Mouse (Mus musculus): Measurements from ENCODE around the gene Zfp987.
"Not testable (repeated sequence)": the region's sequence is repeated elsewhere in the genome, so short reads cannot be mapped to it uniquely, and the experiment has no call there.

Zfp987 gene

GRCm38 (mm10) chr4:146096998-146097397, at the start of gene Zfp987:
TSS of gene Zfp987 (plus strand) at chr4:146097298.
- not testable (repeated sequence) for DNase-seq (ENCODE audit: low spot score in 2 of 2)

DNA sequence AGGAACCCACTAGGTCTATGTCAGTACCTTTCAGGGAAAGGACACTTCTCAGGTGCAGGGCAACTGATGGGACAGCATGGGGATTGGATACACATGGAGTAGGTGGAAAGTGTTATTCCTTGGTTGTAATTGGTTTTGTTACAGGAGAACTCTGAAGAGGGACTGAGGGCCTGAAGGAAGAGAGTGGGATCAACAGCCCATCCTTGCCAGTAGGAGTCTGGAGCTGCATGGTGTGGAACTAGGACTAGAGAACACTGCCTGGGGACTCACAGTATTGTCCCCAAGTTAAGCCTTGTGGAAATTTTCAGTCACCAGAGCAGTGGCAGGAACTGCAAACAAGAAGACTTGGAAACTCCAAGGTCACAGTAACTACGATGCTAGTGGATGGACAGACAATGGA, 44.6 kb upstream of the Zfp987 start:
- DNase-seq (ENCODE audit: low spot score in 2 of 2): not testable (repeated sequence)

- DNase-seq (ENCODE audit: low spot score in 2 of 2): not testable (repeated sequence)
Measured at GRCm38 (mm10) chr4:146053445-146053844, 43.7 kb upstream of the Zfp987 start.

GRCm38 (mm10) chr4:146055335-146055734, 41.8 kb upstream of the Zfp987 start:
- no peak for DNase-seq (ENCODE audit: low spot score in 2 of 2)

- not testable (repeated sequence) for DNase-seq (ENCODE audit: low spot score in 2 of 2)
Measured at GRCm38 (mm10) chr4:146058646-146059045, 38.5 kb upstream of the Zfp987 start.

DNA sequence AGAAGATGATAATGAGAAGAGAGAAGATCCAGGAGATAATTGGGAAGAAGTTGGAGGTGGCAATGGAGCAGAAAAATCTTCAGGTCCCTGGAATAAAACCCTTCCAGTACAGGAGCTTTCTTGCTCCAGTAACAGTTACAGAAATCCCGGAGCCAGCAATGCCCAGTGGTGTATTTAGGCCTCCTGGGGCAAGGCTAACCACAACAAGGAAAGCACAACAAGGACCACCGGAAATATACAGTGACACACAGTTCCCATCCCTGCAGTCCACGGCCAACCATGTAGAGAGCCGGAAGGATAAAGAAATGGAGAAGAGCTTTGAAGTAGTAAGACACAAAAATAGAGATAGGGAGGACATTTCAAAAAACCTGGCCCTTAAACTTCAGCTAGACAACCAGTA, 38.0 kb upstream of the Zfp987 start:
- DNase-seq (ENCODE audit: low spot score in 2 of 2): not testable (repeated sequence)

DNA sequence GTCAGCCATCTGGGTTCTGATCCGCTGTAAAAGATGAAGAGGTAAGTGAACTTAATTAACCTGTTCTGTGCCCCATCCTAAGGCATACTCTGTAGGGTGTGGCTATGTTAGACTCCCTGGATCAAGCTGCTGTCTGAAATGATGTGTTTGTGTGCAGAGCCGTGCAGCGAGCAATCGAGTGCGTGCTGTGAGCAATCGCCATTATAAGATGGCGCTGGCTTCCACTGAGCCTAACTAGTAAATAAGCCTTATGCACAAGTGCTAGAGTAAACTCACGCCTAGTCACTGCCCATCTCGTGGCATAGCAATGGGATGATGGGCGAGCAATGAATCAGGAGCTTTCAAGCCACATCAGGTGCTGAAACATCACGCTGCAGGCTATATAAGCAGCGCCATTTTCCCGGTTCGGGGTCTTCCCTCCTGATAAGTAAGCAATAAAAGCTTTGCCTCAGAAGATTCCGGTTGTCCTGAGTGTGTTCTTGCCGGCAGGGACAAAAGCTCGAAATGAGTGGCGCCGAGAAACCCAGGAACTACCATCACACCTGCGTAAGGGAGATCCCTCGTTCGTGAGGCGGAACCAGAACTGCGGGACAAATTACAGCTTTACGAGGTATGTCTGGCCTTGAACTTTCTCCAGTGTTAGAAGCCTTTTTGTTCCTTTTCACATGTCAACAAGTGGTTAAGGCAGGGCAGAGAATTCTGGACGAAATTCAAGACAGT, 37.0 kb upstream of the Zfp987 start:
- DNase-seq (ENCODE audit: low spot score in 2 of 2): not testable (repeated sequence)

- DNase-seq (ENCODE audit: low spot score in 2 of 2): not testable (repeated sequence)
Measured at GRCm38 (mm10) chr4:146061082-146061481, 36.0 kb upstream of the Zfp987 start.

- not testable (repeated sequence) for DNase-seq (ENCODE audit: low spot score in 2 of 2)
Measured at GRCm38 (mm10) chr4:146062021-146062420, 35.1 kb upstream of the Zfp987 start.

DNA sequence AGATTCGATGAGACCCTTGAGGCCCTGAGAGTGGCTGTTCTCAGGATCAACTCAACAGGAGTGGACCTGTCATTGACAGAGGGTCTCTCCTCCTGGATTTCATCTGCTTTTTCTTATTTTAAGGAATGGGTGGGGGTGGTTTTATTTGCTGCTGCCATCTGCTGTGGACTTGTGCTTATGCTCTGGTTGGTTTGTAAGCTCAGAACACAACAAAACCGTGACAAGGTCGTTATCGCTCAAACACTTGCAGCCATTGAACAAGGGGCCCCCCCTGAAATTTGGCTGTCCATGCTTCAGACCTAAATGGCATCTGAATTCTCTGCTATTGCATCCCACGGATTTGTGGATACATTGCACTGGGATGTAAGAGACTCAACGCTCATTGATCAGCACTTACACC, 34.1 kb upstream of the Zfp987 start:
- not testable (repeated sequence) for DNase-seq (ENCODE audit: low spot score in 2 of 2)

DNA sequence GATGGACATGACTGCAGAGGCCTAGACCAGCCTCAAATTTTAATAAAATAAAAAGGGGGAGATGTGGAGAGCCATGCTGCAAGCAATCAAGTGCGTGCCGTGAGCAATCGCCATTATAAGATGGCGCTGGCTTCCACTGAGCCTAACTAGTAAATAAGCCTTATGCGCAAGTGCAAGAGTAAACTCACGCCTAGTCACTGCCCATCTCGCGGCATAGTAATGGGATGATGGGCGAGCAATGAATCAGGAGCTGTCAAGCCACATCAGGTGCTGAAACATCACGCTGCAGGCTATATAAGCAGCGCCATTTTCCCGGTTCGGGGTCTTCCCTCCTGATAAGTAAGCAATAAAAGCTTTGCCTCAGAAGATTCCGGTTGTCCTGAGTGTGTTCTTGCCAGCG, 33.5 kb upstream of the Zfp987 start:
- DNase-seq (ENCODE audit: low spot score in 2 of 2): not testable (repeated sequence)

DNA sequence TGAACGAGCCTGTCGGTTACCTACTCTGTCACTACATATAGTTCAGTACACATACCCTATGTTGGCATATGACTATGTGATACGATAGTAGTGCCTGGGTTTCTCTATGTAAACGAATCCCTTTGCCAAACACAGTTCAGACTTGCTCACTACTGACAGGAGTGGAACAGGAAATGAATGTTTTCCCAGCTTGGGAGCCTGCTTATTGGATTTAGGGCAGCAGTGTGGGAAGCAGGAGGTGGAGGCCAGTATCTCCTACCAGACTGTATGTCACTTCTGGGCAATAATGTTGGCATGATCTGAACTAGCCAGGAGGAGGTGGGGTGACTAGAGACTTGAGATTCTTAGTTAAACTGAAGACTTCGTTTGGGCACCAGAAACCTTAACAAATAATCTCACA, 32.3 kb upstream of the Zfp987 start:
- DNase-seq (ENCODE audit: low spot score in 2 of 2): not testable (repeated sequence)

DNA sequence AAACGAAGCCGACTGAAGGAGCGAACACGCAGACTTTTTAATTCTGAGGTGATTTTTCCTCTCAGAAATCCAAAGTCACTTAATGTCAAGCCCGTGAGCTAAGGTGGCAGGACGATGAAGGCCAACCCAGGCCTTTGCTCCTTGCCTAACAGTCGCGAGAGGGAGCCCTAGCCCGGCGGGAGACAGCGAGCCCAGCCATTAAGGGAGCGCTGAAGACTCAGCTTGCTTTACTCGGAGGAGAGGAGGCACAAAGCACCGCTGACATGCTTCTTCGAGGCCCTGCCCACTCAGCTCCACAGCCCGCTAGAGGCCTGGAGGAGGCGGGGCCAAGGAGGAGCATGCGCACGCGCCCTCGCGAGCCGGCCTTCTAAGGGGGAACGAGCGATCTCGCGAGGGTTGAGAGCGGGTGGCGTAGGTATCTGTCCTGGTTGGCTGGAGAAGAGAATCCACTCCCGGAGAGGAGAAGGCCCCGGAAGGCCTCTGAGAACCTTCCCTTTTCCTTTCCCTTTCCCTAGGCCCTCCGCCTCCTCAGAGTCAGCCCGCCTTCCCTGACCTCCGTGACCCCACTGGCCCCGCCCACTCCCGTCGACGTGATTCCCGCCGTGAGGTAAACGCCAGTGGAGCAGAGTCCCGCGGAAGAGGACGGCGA, 30.0 kb upstream of the Zfp987 start:
- DNase-seq (ENCODE audit: low spot score in 2 of 2): not testable (repeated sequence)

GRCm38 (mm10) chr4:146067594-146067993, 29.5 kb upstream of the Zfp987 start:
- DNase-seq (ENCODE audit: low spot score in 2 of 2): not testable (repeated sequence)

GRCm38 (mm10) chr4:146073264-146073663, 23.8 kb upstream of the Zfp987 start:
- not testable (repeated sequence) for DNase-seq (ENCODE audit: low spot score in 2 of 2)

DNA sequence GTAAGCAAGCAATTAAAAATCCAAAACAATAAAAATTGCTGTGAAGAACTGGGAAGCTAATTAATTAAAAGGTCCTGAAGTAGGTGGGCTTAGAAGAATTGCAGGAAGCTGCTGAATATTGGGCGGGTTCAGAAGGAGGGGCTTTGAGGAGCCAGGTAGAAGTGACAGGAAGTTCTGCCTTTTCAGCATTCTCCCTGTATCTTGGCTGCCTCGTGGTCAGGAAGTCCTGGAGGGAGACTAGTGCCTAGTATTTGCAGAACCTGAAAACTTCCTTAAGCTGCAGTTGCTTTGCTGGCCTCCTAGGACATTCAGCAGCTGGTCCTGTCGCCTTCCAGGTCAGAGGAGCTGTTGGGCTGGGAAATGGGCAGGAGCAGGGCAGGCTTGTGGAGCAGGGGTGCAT, 4.3 kb downstream of the Zfp987 start:
- DNase-seq (ENCODE audit: low spot score in 2 of 2): not testable (repeated sequence)

- not testable (repeated sequence) for DNase-seq (ENCODE audit: low spot score in 2 of 2)
Measured at GRCm38 (mm10) chr4:146156524-146156923, 59.4 kb downstream of the Zfp987 start, which contains the start of gene Zfp600. TSS of gene Zfp600 (plus strand) at chr4:146156824.

- DNase-seq (ENCODE audit: low spot score in 2 of 2): not testable (repeated sequence)
Measured at GRCm38 (mm10) chr4:146162893-146163292, 65.8 kb downstream of the Zfp987 start.

DNA sequence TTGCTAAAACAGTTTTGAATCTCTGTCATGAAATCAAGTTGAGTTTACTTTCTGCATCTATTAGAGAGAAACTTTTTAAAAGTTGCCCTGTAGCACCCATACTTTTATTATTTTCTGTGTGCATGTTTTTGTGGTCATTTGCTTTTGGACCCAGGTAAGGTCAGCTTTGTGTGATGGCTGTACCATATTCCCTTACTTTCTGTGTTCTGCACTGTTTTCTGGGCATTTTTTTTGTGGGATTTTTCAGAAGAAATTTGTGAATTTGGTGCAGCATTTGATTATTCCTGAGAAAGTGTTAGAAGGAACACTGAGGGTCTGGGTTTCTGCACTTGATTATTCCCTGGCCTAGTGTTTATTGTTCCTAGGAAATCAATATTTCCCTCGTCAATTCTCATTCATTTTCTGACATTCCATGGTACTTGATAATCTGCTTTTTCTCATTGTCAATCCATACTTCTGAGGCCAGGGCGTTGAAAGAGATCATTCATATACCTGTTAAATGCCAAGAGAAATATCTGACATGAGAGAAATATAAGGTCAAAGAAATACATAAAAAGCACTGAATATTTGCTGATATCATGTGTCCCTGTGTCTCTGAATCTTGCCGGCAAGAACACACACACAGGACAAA, 70.2 kb downstream of the Zfp987 start:
- not testable (repeated sequence) for DNase-seq (ENCODE audit: low spot score in 2 of 2)

DNA sequence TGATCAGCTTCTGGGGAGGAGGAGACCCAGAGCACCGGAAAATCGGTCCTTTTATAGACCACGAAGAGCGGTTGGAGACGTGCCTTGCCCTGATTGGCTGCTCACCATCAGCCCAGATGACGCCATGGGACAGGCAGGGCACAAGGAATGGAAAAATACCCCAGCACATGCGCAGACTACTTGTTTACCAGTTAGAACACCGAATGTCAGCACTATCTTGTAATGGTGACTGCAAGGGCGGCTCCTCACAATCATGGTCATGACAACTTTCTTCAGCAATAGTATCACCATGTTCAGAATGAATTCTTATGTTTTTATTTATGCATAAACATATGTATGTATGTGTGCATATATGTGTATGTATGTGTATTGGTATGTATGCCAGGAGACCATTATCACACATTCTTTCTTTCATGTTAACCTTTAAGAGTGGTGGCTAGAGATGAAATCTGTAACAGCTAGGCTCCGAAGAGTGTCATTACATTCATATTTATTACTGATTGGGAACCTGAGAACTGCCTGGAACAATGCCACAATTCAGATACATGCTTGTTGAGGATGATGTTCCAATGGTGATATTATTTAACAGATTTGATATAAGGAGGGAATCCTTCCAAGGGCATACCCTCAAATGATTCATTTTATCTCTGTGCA, 70.9 kb downstream of the Zfp987 start:
- DNase-seq (ENCODE audit: low spot score in 2 of 2): not testable (repeated sequence)

DNA sequence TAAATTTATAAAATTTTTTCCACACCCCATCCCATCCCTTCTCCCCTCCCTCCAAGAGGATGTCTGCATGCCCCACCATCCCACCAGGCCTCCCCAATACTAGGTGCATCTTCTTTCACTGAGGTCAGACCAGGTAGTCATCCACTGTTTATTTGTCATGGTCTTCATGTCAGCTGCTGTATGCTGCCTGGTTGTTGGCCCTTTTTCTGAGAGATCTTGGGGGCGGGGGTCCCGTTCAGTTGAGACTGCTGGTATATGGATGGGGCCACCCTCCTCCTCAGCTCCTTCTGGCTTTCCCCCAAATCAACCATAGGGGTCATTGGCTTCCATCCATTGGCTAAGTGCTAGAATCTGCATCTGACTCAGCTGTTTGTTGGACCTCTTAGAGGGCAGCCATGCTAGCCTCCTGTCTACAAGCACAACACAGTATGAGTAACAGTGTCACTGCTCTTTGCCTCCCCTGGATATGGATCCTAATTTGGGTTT, 71.7 kb downstream of the Zfp987 start:
- DNase-seq (ENCODE audit: low spot score in 2 of 2): not testable (repeated sequence)

Data from frontal cortex, postnatal 25 days (tissue).